Mouse (Mus musculus) brain, embryonic 14.5 days (tissue): ENCODE measurements at regions not wholly inside any gene's neighbourhood (a gene's known extent, or its start where the extent isn't known, plus 50 kb on each side); places are given as distances from the start of the nearest gene placed in this dataset.

Experiments used
- CTCF ChIP-seq: fragments of 200-500 bp; IDR thresholded peaks from 2 replicates; pipeline ENCODE4 v1.5.1; 2012; ENCODE audit warnings: inconsistent platforms, mild to moderate bottlenecking, moderate library complexity, borderline replicate concordance; ENCODE audit not compliant: insufficient read depth, insufficient read length; ENCODE audit errors: extremely low read depth
- POLR2A ChIP-seq: fragments of 200-500 bp; IDR thresholded peaks from 2 replicates; pipeline ENCODE4 v1.6.1; 2012; ENCODE audit warnings: mild to moderate bottlenecking, inconsistent platforms, borderline replicate concordance; ENCODE audit not compliant: poor library complexity, insufficient read depth, insufficient read length, severe bottlenecking; ENCODE audit errors: extremely low read depth

GRCm38 (mm10) chr16:22733772-22734528 lies 76.9 kb upstream of the Dgkg start:
- no peak for TF ChIP-seq POLR2A
- no peak for TF ChIP-seq CTCF
